Mouse (Mus musculus): ENCODE measurements around the gene Xkr8.
A peak's percentile ranks its signal among the peaks of the same experiment; 100 is the strongest.
"Not testable (repeated sequence)": the region's sequence is repeated elsewhere in the genome, so short reads cannot be mapped to it uniquely, and the experiment has no call there.

The Xkr8 gene

DNA sequence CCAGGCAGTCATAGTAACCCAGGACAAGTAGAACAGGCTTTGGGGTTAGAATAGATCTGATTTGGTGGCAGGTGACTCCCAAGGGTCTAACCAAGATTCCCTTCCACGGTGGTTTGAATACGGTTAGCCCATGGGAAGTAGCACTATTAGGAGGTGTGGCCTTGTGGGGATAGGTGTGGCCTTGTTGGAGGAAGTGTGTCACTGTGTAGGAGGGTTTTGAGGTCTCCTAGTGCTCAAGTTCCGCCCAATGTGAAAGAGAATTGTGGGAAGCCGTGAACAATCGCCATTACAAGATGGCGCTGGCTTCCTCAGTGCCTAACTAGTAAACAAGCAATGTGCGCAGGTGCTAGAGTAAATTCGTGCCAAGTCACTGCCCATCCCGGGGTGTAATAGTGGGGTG, 4.8 kb upstream of the Xkr8 start:
- not testable (repeated sequence) for DNase-seq (ENCODE audit: low read depth)

DNA sequence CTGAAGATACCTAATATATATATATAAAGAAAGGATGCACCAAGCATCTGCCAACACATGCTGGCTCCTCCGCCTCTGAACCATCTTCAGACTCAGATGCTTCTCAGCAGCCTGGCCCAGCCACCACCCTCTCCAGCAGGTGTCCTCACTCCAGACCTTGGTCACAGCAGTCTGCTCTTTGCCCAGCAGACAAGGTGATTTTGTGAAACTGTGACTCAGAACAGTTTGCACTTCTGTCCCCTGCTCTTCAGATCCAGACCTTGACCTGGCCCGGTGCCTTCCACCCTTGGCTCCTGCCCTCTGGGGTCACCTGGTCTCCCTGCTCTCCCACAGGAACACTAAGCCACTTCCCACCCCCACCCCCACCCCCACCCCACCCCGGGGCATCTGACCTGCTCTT, 3.5 kb upstream of the Xkr8 start:
- no peak for DNase-seq (ENCODE audit: low read depth)

DNA sequence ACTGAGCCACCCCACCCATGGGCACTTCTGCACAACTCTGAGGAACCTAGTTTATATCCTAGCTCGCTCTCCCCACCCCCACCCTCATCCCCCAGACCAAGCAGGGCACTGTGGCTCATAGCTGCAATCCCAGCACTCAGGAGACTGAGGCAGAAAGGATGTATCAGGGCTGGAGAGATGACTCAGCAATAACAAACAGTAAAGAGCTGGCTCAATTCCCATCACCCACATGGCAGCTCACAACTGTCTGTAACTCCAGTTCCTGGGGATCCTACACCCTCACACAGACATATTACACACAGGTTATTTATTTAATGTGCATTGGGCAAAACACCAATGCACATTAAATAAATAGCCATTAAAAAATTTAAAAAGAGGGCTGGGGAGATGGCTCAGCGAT, 3.0 kb upstream of the Xkr8 start:
- DNase-seq (ENCODE audit: low read depth) = no peak

DNA sequence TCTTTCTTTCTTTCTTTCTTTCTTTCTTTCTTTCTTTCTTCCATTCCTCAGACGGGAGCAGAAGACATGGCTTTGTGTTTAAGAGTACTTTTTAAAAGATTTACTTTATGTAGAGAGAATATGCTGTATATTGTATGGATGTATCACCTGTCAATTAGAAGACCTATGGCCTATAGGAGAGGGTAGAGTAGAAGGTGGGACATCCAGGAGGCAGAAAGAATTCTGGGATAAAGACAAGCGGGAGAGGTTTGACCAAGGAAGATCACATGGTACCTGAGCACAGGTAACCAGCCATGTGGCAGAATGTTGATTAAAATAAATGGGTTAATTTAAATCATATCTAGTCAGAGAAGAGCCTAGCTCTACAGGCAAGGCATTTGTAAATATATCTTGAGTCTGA, 2.4 kb upstream of the Xkr8 start:
- no peak for DNase-seq (ENCODE audit: low read depth)

DNA sequence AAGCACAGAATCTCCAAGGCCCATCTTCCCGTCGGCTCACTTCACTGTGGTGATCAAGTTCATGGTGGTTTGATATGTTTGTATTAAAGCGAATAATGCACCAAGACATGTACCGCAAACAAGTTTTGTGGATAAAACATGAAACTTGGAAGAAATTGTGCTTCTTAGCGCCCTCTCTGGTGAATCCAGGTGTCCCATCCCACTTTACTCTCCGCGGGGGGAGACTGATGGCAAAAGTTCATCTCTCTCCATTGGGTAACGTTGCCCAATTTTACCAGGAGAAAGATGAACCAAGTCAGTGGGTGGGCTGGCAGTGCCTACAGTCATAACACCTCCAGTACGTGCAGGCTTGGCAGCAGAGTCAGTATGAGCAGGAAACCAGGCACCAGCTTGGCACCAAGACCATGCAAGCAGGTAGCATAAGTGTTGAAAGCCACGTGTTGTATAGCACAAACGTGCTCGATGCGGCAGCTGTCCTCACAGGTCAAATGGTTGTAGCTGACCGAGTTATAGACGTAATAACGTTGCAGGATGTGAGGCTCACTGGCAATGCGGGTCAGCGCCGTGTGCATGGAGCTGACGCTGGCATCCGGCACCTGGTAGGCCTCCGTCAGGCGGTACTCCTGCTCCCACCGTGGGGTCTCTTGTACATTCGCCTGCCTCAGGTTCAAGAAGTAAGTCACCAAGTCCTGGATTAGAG, 875 bp upstream of the Xkr8 start:
- no peak for DNase-seq (ENCODE audit: low read depth)

DNA sequence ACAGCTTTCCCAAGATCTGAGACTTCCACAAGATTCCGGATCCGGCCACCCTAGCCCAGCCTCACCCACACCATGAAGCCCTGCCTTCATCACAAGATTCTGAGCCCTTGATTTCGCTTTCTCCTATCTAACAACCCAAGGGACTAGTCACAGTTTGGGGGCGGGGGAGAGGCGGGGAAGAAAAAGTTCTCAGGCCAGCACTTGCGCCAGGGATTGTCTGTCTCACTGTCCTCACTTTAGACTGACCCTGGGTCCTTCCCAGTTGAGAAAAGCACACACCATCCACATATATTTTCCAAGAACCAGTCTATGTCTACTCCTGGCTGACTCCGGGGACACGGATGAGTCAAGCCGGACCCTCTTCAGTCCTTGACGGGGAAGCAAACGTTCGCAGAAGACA, 730 bp downstream of the Xkr8 start:
- DNase-seq (ENCODE audit: low read depth) = no peak

DNA sequence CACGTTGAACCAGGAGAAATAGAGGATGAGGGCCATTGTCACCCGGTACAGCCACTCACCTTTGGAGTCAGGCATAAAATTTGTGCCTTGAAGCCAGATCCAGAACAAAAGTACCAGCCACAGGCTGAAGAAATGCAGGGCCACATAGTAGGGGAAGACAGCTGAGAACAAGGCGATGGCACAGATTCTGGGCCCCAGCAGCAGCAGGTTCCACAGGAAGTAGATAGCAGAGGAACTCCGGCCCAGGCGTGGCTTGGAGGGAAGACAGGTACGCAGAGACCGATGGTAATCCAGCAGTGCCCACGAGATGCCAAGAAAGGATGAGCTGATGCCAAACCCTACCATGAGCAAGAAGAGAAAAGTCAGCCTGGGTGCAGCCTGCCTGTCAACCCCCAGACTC, 4.1 kb downstream of the Xkr8 start:
- DNase-seq (ENCODE audit: low read depth) = no peak

DNA sequence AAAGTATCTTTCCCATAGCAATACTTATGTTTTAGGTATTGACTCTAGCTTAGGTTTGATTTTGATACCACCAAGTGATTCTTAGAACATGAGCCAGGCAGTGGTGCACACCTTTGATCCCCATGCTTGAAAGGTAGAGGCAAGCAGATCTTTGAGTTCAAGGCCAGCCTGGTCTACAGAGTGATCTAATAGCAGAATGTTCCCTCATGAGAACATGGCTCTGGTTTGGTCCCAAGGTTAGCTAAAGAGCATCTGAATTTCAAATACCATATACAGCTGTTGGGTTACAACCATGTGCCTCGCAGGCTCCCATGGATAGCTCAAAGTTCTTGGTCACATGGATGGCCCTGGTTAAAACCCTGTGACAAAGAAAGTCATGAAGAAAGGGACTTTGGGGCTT, 14.1 kb downstream of the Xkr8 start:
- DNase-seq (ENCODE audit: low read depth) = no peak

DNA sequence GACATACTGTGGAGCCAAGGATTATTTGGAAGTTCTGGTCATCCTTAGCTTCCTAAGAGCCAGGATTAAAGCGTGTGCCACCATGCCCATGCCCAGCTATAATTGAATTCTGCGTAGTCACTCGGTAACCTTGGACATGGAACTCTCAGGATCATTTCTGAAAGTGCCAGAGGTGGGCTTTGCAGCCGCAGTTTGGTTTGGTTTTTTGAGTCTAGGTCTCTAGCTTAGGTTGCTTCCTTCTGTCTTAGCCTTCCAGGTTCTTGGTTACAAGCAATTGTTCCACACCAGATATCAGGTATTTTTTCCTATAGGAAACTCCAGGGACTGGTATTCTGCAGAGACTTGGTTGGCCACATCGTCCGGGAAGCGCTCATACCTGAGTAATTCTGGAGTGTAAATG, 19.2 kb downstream of the Xkr8 start:
- no peak for DNase-seq (ENCODE audit: low read depth)

DNA sequence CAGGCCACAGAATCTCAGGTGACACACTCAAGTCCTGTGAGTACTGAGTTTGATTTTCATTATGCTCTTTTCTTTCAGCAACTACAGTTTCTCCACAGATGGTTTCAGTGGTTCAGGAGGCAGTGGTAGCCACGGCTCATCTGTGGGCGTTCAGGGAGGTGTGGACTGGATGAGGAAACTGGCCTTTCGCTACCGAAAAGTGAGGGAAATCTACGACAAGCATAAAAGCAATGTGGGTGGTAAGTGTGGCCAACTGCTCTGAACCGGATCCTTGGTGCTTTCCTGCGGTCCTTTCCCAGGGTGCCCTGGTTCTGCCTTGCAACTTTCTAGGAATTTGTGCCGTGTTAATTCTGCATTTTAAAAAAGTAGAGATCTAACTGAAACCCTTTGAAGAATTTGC, 25.5 kb downstream of the Xkr8 start:
- DNase-seq (ENCODE audit: low read depth) = no peak

DNA sequence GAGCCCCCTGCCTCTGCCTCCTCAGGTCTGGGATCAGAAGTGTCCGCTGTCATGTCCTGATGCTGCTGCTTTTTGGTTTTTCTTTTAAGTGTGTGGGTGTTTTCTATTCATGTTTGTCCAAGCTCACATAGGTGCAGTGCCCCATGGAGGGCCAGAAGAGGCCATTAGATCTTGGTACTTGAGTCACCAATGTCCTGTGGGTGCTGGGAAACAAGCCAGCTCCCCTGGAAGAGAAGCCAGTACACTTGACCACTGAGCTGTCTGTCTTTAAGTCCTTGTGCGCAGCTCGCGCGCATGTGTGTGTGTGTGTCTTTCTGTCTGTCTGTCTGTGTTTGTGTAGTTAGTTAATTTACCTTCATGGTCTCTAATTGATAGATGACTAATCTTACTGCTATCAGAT, 30.3 kb downstream of the Xkr8 start:
- no peak for DNase-seq (ENCODE audit: low read depth)

DNA sequence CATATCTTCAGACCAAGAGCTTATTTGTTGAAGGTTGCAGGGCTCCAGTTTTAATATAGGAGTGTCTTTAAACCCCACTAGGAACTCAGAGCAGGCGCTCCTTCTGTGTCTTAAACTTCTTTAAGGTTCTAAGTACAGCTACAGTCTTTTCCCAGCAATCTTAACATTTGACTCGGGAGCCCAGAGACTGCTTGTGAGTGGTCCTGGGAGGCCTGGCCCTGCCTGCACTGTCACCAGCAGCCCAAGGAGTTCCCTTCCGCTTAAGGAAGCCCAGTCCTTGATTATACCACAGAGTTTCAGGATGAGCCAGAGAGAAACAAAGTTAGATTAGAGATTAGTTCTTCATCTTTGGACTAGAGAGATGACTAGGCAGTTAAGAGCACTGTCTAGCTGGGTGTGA, 39.0 kb downstream of the Xkr8 start:
- DNase-seq (ENCODE audit: low read depth) = no peak

DNA sequence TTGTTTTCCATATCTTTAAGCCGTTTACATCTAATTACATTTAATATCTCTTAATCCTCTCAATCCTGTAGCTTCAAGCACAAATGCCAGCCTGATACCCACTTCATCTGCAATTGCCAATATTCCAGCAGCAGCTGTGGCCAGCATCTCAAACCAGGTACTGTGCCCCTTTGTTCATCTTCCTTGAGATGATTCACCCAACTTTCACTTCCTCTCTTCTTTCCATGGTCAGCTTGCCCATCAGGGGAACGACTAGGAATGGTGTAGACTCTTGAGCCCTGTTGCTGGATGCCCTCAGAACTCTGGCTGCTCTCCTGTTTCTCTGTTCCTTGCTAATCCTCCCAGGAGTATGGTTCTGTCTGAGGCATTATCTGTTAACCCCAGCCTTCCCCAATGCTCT, 42.7 kb downstream of the Xkr8 start:
- DNase-seq (ENCODE audit: low read depth) = no peak

DNA sequence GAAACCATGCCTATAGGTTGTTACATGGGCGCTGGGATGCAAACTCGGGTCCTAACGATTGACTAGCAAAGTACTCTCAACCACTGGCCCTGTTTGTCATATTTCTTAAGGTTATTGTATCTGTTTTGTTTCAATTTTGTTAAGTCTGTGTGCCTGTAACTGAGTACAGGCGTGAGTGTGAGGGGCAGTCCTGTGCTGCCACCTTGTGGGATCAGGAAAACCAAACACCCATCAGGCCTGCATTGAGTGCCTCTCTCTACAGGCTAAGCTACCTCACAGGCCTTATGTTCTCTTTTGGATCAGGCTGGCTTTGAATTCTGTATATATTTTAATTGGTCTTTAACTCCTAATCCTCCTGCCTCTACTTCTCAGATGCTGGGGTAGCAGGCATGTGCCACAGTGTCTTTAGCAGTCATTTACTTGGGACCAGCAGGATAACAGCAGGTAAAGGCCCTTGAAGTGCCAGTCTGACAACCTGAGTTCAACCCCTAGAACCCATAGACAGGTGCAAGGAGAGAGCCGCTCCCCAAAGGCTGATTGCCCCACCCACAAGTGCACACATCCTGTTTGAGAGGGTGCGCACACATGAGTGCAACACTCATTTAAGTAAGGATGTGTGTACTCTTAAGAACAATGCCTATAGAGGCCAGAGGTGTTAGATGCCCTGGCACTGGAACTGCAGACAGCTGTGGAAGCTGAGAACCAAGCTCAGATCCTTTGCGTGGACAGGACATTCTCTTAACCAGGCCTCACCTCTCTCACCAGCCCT, 55.4 kb downstream of the Xkr8 start:
- DNase-seq (ENCODE audit: low read depth) = peak; percentile 66

All from naive thymus-derived CD4-positive, alpha-beta T cell, adult 2 months (primary cell).